Mouse (Mus musculus) G1E (cell line): ENCODE measurements around the gene Dlx5.

Experiments
- CTCF ChIP-seq: IDR thresholded peaks from 2 replicates; pipeline ENCODE4 v1.5.1; 2012; ENCODE audit warnings: low read depth, low read length, inconsistent platforms, mixed read lengths
- GATA1 ChIP-seq: IDR thresholded peaks from 2 replicates; pipeline ENCODE4 v1.6.1; 2012; ENCODE audit warnings: borderline replicate concordance, low read length, inconsistent platforms, mixed read lengths
- GATA2 ChIP-seq: IDR thresholded peaks from 2 replicates; pipeline ENCODE4 v1.6.1; 2012; ENCODE audit warnings: low read depth, low read length, inconsistent platforms, borderline replicate concordance

DNA sequence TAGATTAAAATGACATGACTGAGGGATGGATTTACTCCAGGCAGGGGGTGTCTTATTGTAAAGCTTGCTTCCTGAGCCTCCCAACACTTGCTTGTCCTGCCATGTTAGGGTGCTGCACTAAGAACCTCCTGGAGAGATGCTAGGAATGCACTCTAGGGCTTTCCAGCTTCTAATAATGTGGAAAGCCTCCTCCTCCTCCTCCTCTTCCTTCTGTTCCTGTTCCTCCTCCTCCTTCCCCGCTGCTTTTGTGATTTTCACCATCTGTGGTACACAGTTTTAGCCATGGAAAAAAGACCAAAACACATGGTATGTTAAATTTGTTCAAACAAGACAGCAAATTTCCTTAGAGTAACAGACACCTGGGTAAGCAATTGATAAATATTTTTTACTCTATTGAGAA, 43.4 kb upstream of the Dlx5 start:
- TF ChIP-seq CTCF, result no peak
- no peak for TF ChIP-seq GATA2
- TF ChIP-seq GATA1, result no peak
